Mouse (Mus musculus): ENCODE measurements around the gene Ache.
A peak's percentile ranks its signal among the peaks of the same experiment; 100 is the strongest.

The Ache gene

GRCm38 (mm10) chr5:137295712-137296111, 8.4 kb downstream of the Ache start:
- DNase-seq (ENCODE audit: low read depth, low spot score): no peak

- no peak for DNase-seq (ENCODE audit: low read depth, low spot score)
Measured at GRCm38 (mm10) chr5:137297126-137297525, 9.8 kb downstream of the Ache start.

GRCm38 (mm10) chr5:137299240-137299639, 11.9 kb downstream of the Ache start:
- no peak for DNase-seq (ENCODE audit: low read depth, low spot score)

- DNase-seq (ENCODE audit: low read depth, low spot score): no peak
Measured at GRCm38 (mm10) chr5:137301253-137301652, 13.9 kb downstream of the Ache start.

- no peak for DNase-seq (ENCODE audit: low read depth, low spot score)
Measured at GRCm38 (mm10) chr5:137303609-137304008, 16.3 kb downstream of the Ache start.

GRCm38 (mm10) chr5:137304165-137304564, 16.8 kb downstream of the Ache start:
- DNase-seq (ENCODE audit: low read depth, low spot score): no peak

- no peak for DNase-seq (ENCODE audit: low read depth, low spot score)
Measured at GRCm38 (mm10) chr5:137304816-137305215, 17.5 kb downstream of the Ache start.

GRCm38 (mm10) chr5:137305822-137306221, 18.5 kb downstream of the Ache start:
- DNase-seq (ENCODE audit: low read depth, low spot score): no peak

- no peak for DNase-seq (ENCODE audit: low read depth, low spot score)
Measured at GRCm38 (mm10) chr5:137306439-137307005, 19.2 kb downstream of the Ache start.

GRCm38 (mm10) chr5:137307071-137307912, 20.0 kb downstream of the Ache start, which contains the start of gene Srrt:
Gene Srrt (minus strand): TSS chr5:137307674.
- peak; percentile 98 for DNase-seq (ENCODE audit: low read depth, low spot score)

GRCm38 (mm10) chr5:137308356-137308755, 21.0 kb downstream of the Ache start:
- DNase-seq (ENCODE audit: low read depth, low spot score): no peak

- no peak for DNase-seq (ENCODE audit: low read depth, low spot score)
Measured at GRCm38 (mm10) chr5:137313466-137314192, 26.3 kb downstream of the Ache start.

GRCm38 (mm10) chr5:137314193-137315083, 27.1 kb downstream of the Ache start, which contains the start of gene Trip6:
Gene Trip6 (minus strand): TSS chr5:137314404.
- DNase-seq (ENCODE audit: low read depth, low spot score): peak; percentile 95

GRCm38 (mm10) chr5:137315084-137315903, 28.0 kb downstream of the Ache start:
- DNase-seq (ENCODE audit: low read depth, low spot score): peak; percentile 28

- DNase-seq (ENCODE audit: low read depth, low spot score): no peak
Measured at GRCm38 (mm10) chr5:137317361-137317760, 30.0 kb downstream of the Ache start.

GRCm38 (mm10) chr5:137318570-137318969, 31.3 kb downstream of the Ache start:
- no peak for DNase-seq (ENCODE audit: low read depth, low spot score)

- no peak for DNase-seq (ENCODE audit: low read depth, low spot score)
Measured at GRCm38 (mm10) chr5:137320996-137321395, 33.7 kb downstream of the Ache start.

- DNase-seq (ENCODE audit: low read depth, low spot score): no peak
Measured at GRCm38 (mm10) chr5:137330910-137331309, 43.6 kb downstream of the Ache start.

- DNase-seq (ENCODE audit: low read depth, low spot score): no peak
Measured at GRCm38 (mm10) chr5:137332857-137333511, 45.7 kb downstream of the Ache start.

All from mesoderm, embryonic 11.5 days (tissue).